Mouse (Mus musculus) cerebellum, adult 2 months (tissue): ENCODE data around the gene Meis2. TPM values are rescaled to one million over a fixed set of nuclear protein-coding genes. Genes with fewer than 3 reads are reported as not detected.

ENCODE experiments used
- DNase-seq, 2 experiments: peaks; one replicate each; pipeline ENCODE4 v3.0.0; 2021
- H3K27ac ChIP-seq: fragments of 200-500 bp; 2 replicates; pipeline ENCODE4 v1.5.1; 2012; ENCODE audit warnings: low read length, control low read depth, inconsistent platforms; ENCODE audit not compliant: insufficient read depth
- H3K27me3 ChIP-seq: fragments of 200-500 bp; 2 replicates; pipeline ENCODE4 v1.6.1; 2012; ENCODE audit warnings: inconsistent platforms, mild to moderate bottlenecking, low read length, moderate library complexity; ENCODE audit not compliant: control insufficient read depth, insufficient read depth
- H3K4me1 ChIP-seq: fragments of 200-500 bp; 2 replicates; pipeline ENCODE4 v1.6.1; 2011; ENCODE audit warnings: low read length; ENCODE audit not compliant: control insufficient read depth, insufficient read depth
- H3K4me3 ChIP-seq: fragments of 200-500 bp; replicated peaks from 2 replicates; pipeline ENCODE3; 2011; ENCODE audit warnings: mild to moderate bottlenecking, low read depth, low read length, control low read depth; ENCODE audit not compliant: insufficient read depth
- CTCF ChIP-seq: fragments of 200-500 bp; IDR thresholded peaks from 2 replicates; pipeline ENCODE4 v1.5.1; 2011; ENCODE audit warnings: low read depth, mild to moderate bottlenecking, control low read depth, low read length, moderate library complexity, borderline replicate concordance; ENCODE audit not compliant: insufficient read depth
- POLR2A ChIP-seq: fragments of 200-500 bp; IDR thresholded peaks from 2 replicates; pipeline ENCODE4 v1.6.1; 2011; ENCODE audit warnings: low read length, control low read depth, borderline replicate concordance; ENCODE audit not compliant: insufficient read depth
- WGBS: fragments of 180-500 bp; shearing (Covaris S2); methylation state at CpG from one replicate; pipeline ENCODE4 v1.1.7; 2018; 5-methylcytosine and 5-hydroxymethylcytosine counted together
- polyA plus RNA-seq: library from polyadenylated mRNA; depleted of rRNA; stranded (reverse); fragments of >200 nt; gene quantifications from 2 replicates; pipeline ENCODE4 v1.2.3, GENCODE M21; 2012

The Meis2 gene
- polyA plus RNA-seq, 1 experiment: 58.7 TPM

GRCm38 (mm10) chr2:115984487-115984886 lies 81.2 kb downstream of the Meis2 start:
- Histone ChIP-seq H3K27ac (no peak overlapping the region), H3K4me1 (no peaks in the 10 kb centered on the region), H3K4me3 (no peak overlapping the region), H3K27me3 (no peaks in the 10 kb centered on the region)
- 84% methylated on average over 4 of the region's 4 CpGs for whole genome bisulfite sequencing
- no peak for TF ChIP-seq CTCF
- TF ChIP-seq POLR2A: no peak
- no peak for DNase-seq

- H3K4me3 ChIP-seq: no peak overlapping the region
- no peaks in the 10 kb centered on the region for H3K4me1 ChIP-seq
- DNase-seq: no peak
- H3K27me3 ChIP-seq: no peaks in the 10 kb centered on the region
- TF ChIP-seq POLR2A (no peak), CTCF (no peak)
- no peak overlapping the region for H3K27ac ChIP-seq
Observed at GRCm38 (mm10) chr2:115980490-115980889, 85.1 kb downstream of the Meis2 start.

- Histone ChIP-seq H3K27ac (no peak overlapping the region), H3K4me1 (no peaks in the 10 kb centered on the region), H3K4me3 (no peak overlapping the region), H3K27me3 (no peaks in the 10 kb centered on the region)
- no peak for DNase-seq
- WGBS: 38% methylated on average over 14 of the region's 14 CpGs
- TF ChIP-seq POLR2A: no peak
- TF ChIP-seq CTCF: no peak
Observed at GRCm38 (mm10) chr2:115979683-115980476, 85.8 kb downstream of the Meis2 start.

- no peak for TF ChIP-seq POLR2A
- no peak for TF ChIP-seq CTCF
- H3K27me3 ChIP-seq: no peaks in the 10 kb centered on the region
- no peak for DNase-seq
- H3K4me3 ChIP-seq: no peak overlapping the region
- no peaks in the 10 kb centered on the region for H3K4me1 ChIP-seq
- no peak overlapping the region for H3K27ac ChIP-seq
- WGBS: 90% methylated on average over 5 of the region's 5 CpGs
Observed at GRCm38 (mm10) chr2:115978666-115979065, 87.0 kb downstream of the Meis2 start.

GRCm38 (mm10) chr2:115971296-115971805 lies 94.3 kb downstream of the Meis2 start:
- Histone ChIP-seq H3K27me3 (no peaks in the 10 kb centered on the region), H3K4me1 (no peaks in the 10 kb centered on the region), H3K27ac (no peak overlapping the region), H3K4me3 (no peak overlapping the region)
- DNase-seq: no peak
- TF ChIP-seq POLR2A: no peak
- no peak for TF ChIP-seq CTCF
- 90% methylated on average over 3 of the region's 3 CpGs for WGBS

- no peaks in the 10 kb centered on the region for H3K4me1 ChIP-seq
- TF ChIP-seq CTCF (no peak), POLR2A (no peak)
- no peaks in the 10 kb centered on the region for H3K27me3 ChIP-seq
- no peak for DNase-seq
- WGBS: 64% methylated on average over 9 of the region's 9 CpGs
- H3K27ac ChIP-seq: no peak overlapping the region
- H3K4me3 ChIP-seq: no peak overlapping the region
Observed at GRCm38 (mm10) chr2:115970091-115970820, 95.4 kb downstream of the Meis2 start.

GRCm38 (mm10) chr2:115969201-115969600 lies 96.4 kb downstream of the Meis2 start:
- DNase-seq: no peak
- H3K27me3 ChIP-seq: no peaks in the 10 kb centered on the region
- H3K4me1 ChIP-seq: no peaks in the 10 kb centered on the region
- 77% methylated on average over 8 of the region's 8 CpGs for WGBS
- H3K4me3 ChIP-seq: no peak overlapping the region
- no peak overlapping the region for H3K27ac ChIP-seq
- TF ChIP-seq POLR2A: no peak
- TF ChIP-seq CTCF: no peak
